Mouse (Mus musculus) hindbrain, embryonic 11.5 days (tissue): ENCODE measurements around the gene Abcb6. TPM values are rescaled to one million over a fixed set of nuclear protein-coding genes. Genes with fewer than 3 reads are reported as not detected.

Experiments used
- ATAC-seq: fragments of 200-750 bp; cut with Nextera tagmentation; 2 replicates; pipeline ENCODE4 v1.8.0; 2017; ENCODE audit warnings: mild to moderate bottlenecking, moderate TSS enrichment, moderate library complexity; ENCODE audit not compliant: low FRiP score
- DNase-seq: peaks from one replicate; pipeline ENCODE4 v3.0.0-alpha.2; 2015; ENCODE audit warnings: low spot score
- H3K27ac ChIP-seq: fragments of 300-500 bp; sonication (generic); 2 replicates; pipeline ENCODE4 v1.5.1; 2014; ENCODE audit warnings: mild to moderate bottlenecking, low read depth, low read length
- H3K27me3 ChIP-seq: fragments of 300-500 bp; sonication (generic); 2 replicates; pipeline ENCODE4 v1.6.1; 2014; ENCODE audit warnings: mild to moderate bottlenecking, low read length, moderate library complexity, mixed read lengths; ENCODE audit not compliant: control insufficient read depth, insufficient read depth
- H3K36me3 ChIP-seq: fragments of 300-500 bp; sonication (generic); 2 replicates; pipeline ENCODE4 v1.6.1; 2014; ENCODE audit warnings: mild to moderate bottlenecking, low read length, moderate library complexity, mixed read lengths; ENCODE audit not compliant: control insufficient read depth, insufficient read depth
- H3K4me1 ChIP-seq: fragments of 300-500 bp; sonication (generic); replicated peaks from 2 replicates; pipeline ENCODE4 v1.6.1; 2014; ENCODE audit warnings: low read length, mixed read lengths; ENCODE audit not compliant: control insufficient read depth, insufficient read depth
- H3K4me2 ChIP-seq: fragments of 300-500 bp; sonication (generic); replicated peaks from 2 replicates; pipeline ENCODE4 v1.6.1; 2014; ENCODE audit warnings: mild to moderate bottlenecking, low read depth, low read length
- H3K4me3 ChIP-seq: fragments of 300-500 bp; sonication (generic); 2 replicates; pipeline ENCODE4 v1.5.1; 2014; ENCODE audit warnings: low read depth, low read length
- H3K9ac ChIP-seq: fragments of 300-500 bp; sonication (generic); 2 replicates; pipeline ENCODE4 v1.6.1; 2014; ENCODE audit warnings: low read depth, low read length
- H3K9me3 ChIP-seq: fragments of 300-500 bp; sonication (generic); 2 replicates; pipeline ENCODE4 v1.6.1; 2016; ENCODE audit warnings: low read length; ENCODE audit not compliant: control insufficient read depth
- WGBS: fragments of 180-500 bp; shearing (Covaris S2); extraction: QIAGEN DNeasy Blood & Tissue Kit; methylation state at CpG from one replicate; pipeline ENCODE4 v1.1.7; 2014; 5-methylcytosine and 5-hydroxymethylcytosine counted together
- polyA plus RNA-seq: library from polyadenylated mRNA; unstranded; fragments of >200 nt; fragmentation: Nextera tagmentation; extraction: Ambion mirVana; gene quantifications from 2 replicates; pipeline ENCODE4 v1.2.1, GENCODE M21; 2014

Abcb6 gene
- polyA plus RNA-seq, 1 experiment from 2014 or later = 21.8 TPM

GRCm38 (mm10) chr1:75145589-75145988, 34.6 kb downstream of the Abcb6 start:
- Histone ChIP-seq H3K4me3 (no peak overlapping the region), H3K9ac (no peak overlapping the region), H3K27me3 (no peaks in the 10 kb centered on the region), H3K9me3 (no peaks in the 10 kb centered on the region), H3K4me2 (no peak overlapping the region), H3K36me3 (peaks cover 7% of the 10 kb centered on the region; the same call in 1 of the 2 replicates), H3K4me1 (peaks cover 9% of the 10 kb centered on the region; the same call in 1 of the 2 replicates), H3K27ac (no peak overlapping the region)
- WGBS = 92% methylated on average over 3 of the region's 3 CpGs
- DNase-seq = no peak
- ATAC-seq = no peak

GRCm38 (mm10) chr1:75142301-75143261, 37.6 kb downstream of the Abcb6 start, which contains the start of the genes Cnppd1 and Retreg2:
Cnppd1 (minus strand) TSS chr1:75142711.
Retreg2 (plus strand) TSS chr1:75142778.
- H3K27me3 ChIP-seq = no peaks in the 10 kb centered on the region
- H3K9ac ChIP-seq = peak within 1 kb of the TSS; percentile 85
- H3K4me1 ChIP-seq = peaks cover 9% of the 10 kb centered on the region; the same call in 1 of the 2 replicates
- peak within 1 kb of the TSS; percentile 95 for H3K27ac ChIP-seq
- DNase-seq (peak; percentile 98), ATAC-seq (peak; percentile 91)
- H3K4me2 ChIP-seq = peak within 1 kb of the TSS; percentile 86
- H3K4me3 ChIP-seq = peak within 1 kb of the TSS; percentile 78
- H3K9me3 ChIP-seq = no peaks in the 10 kb centered on the region
- under 1% methylated on average over 83 of the region's 91 CpGs for WGBS
- peaks cover 11% of the 10 kb centered on the region; the same call in 1 of the 2 replicates for H3K36me3 ChIP-seq

- ATAC-seq = peak; percentile 23; the same call in 1 of the 2 replicates
- peaks cover 11% of the 10 kb centered on the region; the same call in 1 of the 2 replicates for H3K36me3 ChIP-seq
- 0% methylated on average over 49 of the region's 53 CpGs for WGBS
- H3K9me3 ChIP-seq = no peaks in the 10 kb centered on the region
- H3K4me3 ChIP-seq = peak overlapping the region; percentile 78
- peaks cover 9% of the 10 kb centered on the region; the same call in 1 of the 2 replicates for H3K4me1 ChIP-seq
- peak overlapping the region; percentile 85 for H3K9ac ChIP-seq
- peak overlapping the region; percentile 86 for H3K4me2 ChIP-seq
- H3K27ac ChIP-seq = peak overlapping the region; percentile 56
- no peaks in the 10 kb centered on the region for H3K27me3 ChIP-seq
- peak; percentile 65 for DNase-seq
These were observed 38.6 kb downstream of the Abcb6 start for GRCm38 (mm10) chr1:75141486-75142190.

- ATAC-seq = no peak
- Histone ChIP-seq H3K4me2 (peak overlapping the region; percentile 86), H3K4me3 (peak overlapping the region; percentile 78), H3K4me1 (peaks cover 9% of the 10 kb centered on the region; the same call in 1 of the 2 replicates), H3K27ac (no peak overlapping the region), H3K9ac (peak overlapping the region; percentile 85; the same call in 1 of the 2 replicates), H3K27me3 (no peaks in the 10 kb centered on the region), H3K9me3 (no peaks in the 10 kb centered on the region), H3K36me3 (peaks cover 10% of the 10 kb centered on the region; the same call in 1 of the 2 replicates)
- WGBS = 60% methylated on average over 4 of the region's 4 CpGs
- DNase-seq = no peak
These were observed 39.5 kb downstream of the Abcb6 start for GRCm38 (mm10) chr1:75140601-75141190.

GRCm38 (mm10) chr1:75138448-75138847, 41.7 kb downstream of the Abcb6 start:
- ATAC-seq (no peak), DNase-seq (no peak)
- WGBS = 90% methylated on average over 2 of the region's 2 CpGs
- H3K4me3 ChIP-seq = no peak overlapping the region
- H3K9me3 ChIP-seq = no peaks in the 10 kb centered on the region
- H3K36me3 ChIP-seq = peaks cover 8% of the 10 kb centered on the region; the same call in 1 of the 2 replicates
- no peaks in the 10 kb centered on the region for H3K27me3 ChIP-seq
- H3K9ac ChIP-seq = no peak overlapping the region
- peaks cover 3% of the 10 kb centered on the region; the same call in 1 of the 2 replicates for H3K4me1 ChIP-seq
- H3K27ac ChIP-seq = no peak overlapping the region
- H3K4me2 ChIP-seq = no peak overlapping the region

GRCm38 (mm10) chr1:75136730-75137129, 43.5 kb downstream of the Abcb6 start:
- Histone ChIP-seq H3K27ac (no peak overlapping the region), H3K9ac (no peak overlapping the region), H3K4me1 (0 out of 2 replicates have a peak, but pooled peaks cover 3% of the 10 kb centered on the region), H3K4me3 (no peak overlapping the region), H3K4me2 (no peak overlapping the region), H3K36me3 (peaks cover 8% of the 10 kb centered on the region; the same call in 1 of the 2 replicates), H3K9me3 (no peaks in the 10 kb centered on the region), H3K27me3 (no peaks in the 10 kb centered on the region)
- DNase-seq (no peak), ATAC-seq (no peak)
- 85% methylated on average over 3 of the region's 3 CpGs for WGBS

- H3K4me2 ChIP-seq = no peak overlapping the region
- H3K27ac ChIP-seq = no peak overlapping the region
- no peak for ATAC-seq
- 82% methylated on average over 6 of the region's 6 CpGs for WGBS
- DNase-seq = no peak
- peaks cover 8% of the 10 kb centered on the region; the same call in 1 of the 2 replicates for H3K36me3 ChIP-seq
- H3K27me3 ChIP-seq = no peaks in the 10 kb centered on the region
- no peak overlapping the region for H3K9ac ChIP-seq
- no peaks in the 10 kb centered on the region for H3K9me3 ChIP-seq
- no peak overlapping the region for H3K4me3 ChIP-seq
- 0 out of 2 replicates have a peak, but pooled peaks cover 3% of the 10 kb centered on the region for H3K4me1 ChIP-seq
These were observed 43.9 kb downstream of the Abcb6 start for GRCm38 (mm10) chr1:75136293-75136692.
